Mouse (Mus musculus): Measurements from ENCODE around the gene Klhdc10.

Gene Klhdc10

GRCm38 (mm10) chr6:30403465-30403864 is 1.8 kb downstream of the Klhdc10 start:
- peak; percentile 67 for DNase-seq

GRCm38 (mm10) chr6:30404671-30405070 is 3.0 kb downstream of the Klhdc10 start:
- no peak for DNase-seq

- DNase-seq: no peak
Observed at GRCm38 (mm10) chr6:30408276-30408675, 6.6 kb downstream of the Klhdc10 start.

DNA sequence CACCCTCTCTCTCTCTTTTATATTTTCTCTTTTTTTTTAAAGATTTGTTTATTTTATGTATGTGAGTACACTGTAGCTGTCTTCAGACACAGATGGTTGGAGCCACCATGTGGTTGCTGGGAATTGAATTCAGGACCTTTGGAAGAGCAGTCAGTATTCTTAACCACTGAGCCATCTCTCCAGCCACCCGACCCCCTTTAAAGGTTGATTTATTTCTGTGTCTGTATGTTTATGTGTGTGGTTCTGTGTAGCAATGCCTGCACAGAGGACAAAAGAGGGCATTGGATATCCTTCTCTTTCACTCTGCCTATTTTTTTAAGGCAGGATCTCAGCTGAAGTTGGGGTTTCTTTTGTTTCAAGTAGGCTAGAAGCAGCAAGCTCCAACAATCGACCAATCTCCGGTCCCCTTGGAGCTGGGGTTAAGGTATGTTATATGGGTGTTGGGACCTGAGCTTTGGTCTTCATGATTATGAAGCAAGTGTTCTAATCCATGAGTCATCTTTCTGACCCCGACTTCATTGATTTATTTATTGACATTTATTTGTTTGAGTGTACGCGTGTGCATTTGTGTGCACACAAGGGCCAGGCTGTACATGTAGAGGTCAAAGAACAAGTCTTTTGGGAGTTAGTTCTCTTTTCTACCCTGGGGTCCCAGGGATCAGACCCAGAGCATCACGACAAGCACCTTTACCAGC is 7.9 kb downstream of the Klhdc10 start:
- DNase-seq: no peak

DNA sequence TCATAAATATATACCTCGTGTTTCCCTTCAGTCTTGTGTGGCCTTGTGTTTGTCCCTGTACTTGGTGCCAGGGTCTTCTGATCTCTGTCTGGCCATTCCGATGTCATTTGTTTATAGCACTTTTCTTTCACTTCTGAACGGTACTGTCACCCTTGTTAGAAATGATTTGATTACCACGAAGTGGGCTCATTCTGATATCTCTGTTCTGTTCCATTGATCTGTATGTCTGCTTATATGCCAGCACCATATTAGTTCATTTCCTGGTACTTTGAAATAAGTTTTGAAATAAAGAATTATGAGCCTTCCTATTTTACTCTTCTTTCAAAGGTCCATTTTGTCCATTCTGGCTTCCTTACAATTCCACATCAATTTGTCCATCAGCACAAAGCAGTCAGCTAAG is 9.6 kb downstream of the Klhdc10 start:
- DNase-seq: no peak

GRCm38 (mm10) chr6:30416126-30416525 is 14.5 kb downstream of the Klhdc10 start:
- DNase-seq: no peak

DNA sequence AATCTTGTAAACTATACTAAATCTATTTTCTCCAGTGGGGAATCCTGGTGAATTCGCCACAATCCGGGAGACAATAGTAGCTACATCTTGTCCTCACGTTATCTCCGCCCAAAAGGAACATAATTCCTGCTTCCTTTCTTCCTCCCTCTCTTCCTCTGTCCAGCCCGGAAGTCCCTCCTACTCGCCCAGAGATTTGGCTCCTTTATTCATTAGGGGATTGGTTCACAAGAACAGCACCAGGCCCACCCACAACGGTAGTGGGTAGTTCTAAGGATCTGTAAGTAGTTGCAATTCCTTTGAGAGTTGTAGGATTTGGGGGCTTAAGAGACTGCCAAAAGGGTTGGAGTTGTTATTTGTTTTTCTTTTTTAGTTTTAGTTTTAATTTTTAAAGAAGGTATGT is 15.1 kb downstream of the Klhdc10 start:
- DNase-seq: no peak

DNA sequence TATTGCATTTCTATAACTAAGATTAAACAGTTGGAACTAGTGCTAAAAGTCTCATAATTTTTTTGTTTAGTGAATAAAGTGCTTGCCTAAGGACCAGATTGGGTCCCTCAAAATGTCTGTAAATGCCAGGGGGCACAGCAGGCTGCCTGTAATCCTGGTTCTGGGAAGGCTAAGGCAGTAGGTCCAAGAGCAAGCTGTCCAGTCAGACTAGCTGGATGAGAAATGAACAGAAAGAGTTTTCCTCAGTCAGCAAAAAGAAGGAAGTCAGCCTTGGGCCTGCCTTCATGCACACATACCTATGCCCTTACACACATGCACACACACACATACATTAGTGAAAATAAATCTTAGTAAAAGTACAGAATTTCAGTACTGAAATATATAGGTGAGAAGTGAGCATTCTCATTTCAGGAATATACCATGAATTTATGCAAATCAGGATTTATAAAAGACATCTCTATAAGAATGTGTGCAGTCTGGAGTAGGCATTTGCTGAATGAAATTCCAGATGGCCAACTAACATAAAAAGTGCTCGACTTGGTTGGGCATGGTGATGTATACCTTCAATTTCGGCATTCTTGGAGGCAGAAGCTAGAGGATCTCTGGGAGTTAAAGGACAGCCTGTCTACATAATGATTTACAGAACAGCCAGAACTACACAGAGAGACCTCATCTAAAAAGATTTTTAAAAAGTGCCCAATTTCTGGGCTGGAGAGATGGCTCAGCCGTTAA is 31.0 kb downstream of the Klhdc10 start:
- DNase-seq: no peak

DNA sequence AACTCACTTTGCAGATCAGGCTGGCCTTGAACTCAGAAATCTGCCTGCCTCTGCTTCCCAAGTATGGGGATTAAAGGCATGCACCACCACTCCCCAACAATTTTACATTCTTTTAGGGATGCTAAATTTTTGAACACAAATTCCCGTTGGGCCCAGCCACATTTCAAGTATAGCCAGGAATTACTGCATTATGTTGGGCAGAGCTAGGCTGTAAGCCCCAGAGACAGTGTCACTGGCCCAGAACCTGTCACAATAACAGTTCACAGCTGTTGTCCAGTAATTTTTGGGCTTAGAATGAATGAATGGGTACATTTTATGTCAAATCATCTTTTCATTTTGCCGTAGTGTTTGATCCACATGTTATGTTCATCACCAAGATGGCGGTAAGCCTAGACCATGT is 34.8 kb downstream of the Klhdc10 start:
- DNase-seq: no peak

DNA sequence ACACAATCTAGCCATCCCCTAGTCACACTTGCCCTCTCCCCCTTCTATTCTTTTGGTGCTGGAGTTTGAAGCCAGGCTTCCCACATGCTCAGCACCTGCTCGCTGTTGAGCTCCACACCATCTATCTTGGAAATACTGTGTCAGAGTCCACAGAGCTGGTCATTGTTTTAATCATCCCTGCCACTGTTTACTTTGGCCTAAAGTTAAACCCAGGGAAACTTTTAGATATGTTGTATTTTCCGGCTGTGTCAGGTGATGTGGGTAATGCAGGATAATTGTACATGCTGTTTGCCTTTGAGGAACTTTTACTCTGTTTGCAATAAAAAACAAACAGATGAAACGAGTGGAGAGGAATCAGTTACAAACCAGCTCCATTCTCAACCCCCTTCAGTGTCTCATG is 35.4 kb downstream of the Klhdc10 start:
- DNase-seq: no peak

DNA sequence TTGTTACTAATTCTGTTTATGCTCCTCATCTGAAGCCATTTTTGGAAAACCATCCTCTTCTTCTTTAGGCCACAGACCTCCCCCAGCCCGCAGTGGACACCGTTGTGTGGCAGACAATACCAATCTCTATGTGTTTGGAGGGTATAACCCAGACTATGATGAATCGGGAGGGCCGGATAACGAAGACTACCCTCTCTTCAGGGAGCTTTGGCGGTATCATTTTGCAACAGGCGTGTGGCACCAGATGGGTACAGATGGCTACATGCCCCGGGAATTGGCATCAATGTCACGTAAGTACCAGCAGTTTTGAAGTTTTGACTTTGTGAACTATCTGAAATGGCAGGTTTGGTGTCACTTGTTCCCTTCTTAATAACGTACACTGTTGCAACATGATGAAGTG is 37.9 kb downstream of the Klhdc10 start:
- no peak for DNase-seq

DNA sequence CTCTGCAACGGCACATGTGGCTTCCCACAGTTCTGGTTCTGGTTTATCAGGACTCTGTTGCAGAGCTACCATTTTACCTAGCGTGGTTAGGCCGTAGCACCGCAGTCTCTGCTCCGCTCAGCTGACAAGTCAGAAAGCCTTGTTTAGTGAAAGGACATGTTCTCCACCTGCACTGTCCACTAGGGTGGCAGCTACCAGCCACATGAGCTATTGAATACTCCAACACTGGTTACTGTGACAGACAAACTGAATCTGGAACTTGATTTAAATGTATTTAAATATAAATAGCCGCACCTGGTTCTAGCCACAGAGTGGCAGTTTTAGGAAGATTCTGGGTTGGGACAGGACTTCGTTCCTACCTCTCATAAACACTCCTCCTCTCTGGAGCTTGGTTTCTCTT is 55.3 kb downstream of the Klhdc10 start:
- DNase-seq: no peak

DNA sequence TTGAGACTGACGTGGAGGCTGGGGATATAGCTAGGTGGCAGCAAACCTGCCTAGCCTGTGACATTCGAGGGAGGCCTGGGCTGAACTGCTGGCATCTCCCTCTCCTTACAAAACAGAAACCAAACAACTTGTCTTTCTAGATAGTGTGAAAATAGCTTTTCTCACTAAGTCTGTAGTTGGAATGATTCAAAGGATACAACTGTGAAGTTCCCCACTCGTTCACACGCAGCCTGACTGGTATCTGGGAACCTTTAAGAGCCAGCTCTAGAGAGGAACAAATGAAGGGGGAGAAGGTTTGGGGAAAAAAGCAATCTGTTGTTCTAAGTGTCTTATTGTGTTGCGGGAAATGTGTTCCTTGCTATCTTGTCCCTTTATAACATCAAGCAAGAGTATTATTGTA is 57.0 kb downstream of the Klhdc10 start:
- DNase-seq: no peak

DNA sequence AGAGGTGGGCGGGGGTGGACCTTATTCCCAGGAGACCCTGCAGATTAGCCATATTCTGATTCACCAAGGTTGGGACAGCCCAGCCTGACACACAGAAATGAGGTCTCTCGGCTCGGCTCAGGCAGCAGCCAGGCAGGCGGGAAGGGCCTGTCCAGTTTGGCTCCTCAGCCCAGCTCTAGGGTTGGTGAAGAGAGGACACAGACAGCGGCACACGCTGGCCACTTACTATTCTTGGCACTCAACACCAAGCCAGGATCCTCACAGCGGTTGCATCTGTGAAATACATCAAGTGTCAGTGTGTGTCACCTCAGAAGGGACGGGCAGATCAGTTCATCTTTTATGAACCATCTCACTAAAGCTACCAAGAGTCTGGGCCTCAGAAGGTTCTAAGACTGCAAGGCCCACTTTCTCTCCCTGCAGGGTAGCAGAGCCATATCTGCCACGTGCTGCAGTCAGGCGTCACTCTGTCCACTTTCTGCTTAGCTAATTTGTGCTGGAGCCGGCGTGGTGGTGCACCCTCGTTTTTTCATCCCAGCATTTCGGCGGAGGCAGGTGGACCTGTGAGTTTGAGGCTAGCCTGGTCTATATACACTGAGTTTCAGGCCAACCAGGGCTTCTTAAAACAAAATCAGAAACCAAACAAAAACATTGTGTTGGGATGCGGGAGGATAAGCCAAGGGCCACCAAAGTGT is 57.5 kb downstream of the Klhdc10 start:
- DNase-seq: no peak

DNA sequence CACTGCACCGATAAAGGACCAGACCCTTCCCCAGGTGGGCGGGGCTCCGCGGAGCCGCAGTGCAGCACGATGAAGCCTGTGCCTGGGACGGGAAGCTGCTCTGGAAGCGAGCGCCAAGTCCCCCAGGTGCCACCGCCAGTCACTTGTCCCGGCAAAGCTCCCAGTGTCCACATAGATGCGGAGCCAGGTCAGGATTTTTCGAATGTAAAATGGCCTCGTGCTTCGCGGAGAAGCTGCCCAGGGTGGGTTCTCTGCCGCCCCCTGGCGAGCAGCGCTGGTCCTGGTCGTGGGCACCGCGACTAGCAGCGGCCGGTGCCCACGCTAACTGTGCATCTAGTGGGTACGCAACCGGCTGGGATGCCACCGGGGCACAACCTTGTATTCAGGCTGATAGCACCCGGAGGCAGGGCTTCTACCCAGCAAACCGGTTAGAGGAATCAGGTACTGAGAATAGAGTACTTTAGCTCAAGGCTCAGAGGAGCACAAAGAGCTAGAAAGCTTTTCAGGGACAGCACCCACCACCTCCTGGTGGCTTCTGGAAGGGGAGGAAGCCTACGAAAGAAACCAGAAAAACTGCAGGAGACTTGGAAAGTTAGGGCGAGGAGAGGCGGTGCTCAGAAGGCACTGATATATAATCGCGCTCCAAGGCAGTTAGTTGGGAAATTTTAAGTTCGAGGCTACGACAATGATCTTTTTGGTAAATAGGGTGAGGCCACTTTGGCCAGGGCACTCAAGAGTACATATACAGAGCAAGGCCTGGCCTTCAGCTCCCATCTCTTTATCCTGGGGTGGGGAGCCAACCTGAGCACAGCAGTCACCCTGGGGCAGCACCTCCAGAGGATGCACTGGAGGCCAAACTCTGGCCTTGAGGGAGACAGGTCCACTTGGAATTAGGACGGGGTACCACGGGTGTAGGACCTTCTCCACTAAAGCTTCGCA is 58.4 kb downstream of the Klhdc10 start:
- DNase-seq: peak; percentile 71

DNA sequence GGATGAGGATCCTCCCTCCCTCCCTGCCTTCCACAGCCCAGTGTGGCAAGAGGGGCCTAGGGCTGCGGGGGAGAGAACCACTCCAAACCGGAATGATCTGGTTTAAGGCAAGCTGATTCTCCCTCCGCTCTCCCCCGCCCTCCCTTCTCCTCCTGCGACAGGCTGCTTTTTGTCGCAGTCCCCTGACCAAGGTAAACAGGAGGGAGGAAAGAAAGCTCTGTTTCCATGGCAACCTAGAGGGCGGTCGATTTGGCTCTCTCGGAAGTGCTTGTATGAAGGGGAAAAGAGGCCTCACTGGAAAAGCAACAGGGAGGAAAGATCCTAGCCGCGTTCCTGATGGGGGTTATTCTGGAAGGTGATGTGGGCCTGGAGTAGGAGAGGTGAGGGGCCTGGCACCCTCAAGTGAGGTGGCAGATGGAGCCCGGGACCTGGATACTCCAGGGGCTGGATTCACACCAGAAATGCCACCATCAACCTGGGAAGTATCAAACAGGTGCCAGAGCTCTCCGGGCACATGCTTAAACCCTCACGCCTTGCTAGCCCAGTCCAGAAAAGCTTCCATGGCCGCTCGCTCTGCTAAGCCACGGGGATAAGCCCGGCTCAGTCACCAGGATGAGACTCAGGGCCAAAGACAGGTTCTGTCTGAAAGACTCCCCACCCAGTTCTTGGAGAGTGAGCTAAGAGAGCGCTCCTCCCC is 59.2 kb downstream of the Klhdc10 start:
- peak; percentile 87 for DNase-seq

- DNase-seq: no peak
Observed at GRCm38 (mm10) chr6:30461755-30462344, 60.2 kb downstream of the Klhdc10 start.

DNA sequence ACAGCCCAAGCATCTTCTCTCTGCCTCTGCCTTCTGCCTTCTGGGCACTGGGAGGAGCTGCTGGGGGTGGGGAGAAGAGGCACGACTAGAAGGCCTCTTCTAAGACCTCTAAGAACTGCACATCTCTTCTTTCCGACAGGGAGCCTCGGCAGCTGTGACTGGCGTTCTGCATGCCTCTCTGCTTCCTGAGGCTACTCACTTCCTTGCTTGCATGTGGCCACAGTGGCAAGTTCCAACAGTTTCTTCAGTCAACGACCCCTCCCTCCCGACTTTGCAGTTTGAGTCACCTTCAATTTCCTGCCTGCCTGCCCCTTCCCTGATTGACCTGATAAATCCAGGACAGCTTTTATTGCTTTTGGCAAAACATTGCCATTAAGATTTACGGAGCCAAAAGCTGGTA is 61.2 kb downstream of the Klhdc10 start:
- DNase-seq: no peak

DNA sequence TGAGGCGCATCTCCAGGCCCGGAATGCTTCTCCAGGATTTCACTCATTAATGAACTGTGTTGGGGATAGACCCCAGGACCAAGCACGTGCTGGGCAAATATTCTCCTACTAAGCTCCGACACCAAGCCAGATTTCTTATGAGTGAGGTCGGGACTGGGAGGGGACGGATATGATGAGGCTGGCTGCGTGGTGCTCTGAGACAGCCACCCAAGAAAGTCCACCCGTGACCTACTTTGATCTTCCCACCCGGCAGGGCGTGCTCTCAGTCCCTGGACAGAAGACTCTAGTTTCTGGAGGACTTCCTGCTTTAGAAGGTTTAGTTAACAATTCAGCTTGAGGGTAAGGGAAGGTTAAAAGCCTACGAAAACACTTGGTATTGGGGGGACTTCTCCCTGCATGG is 63.9 kb downstream of the Klhdc10 start:
- DNase-seq: no peak

DNA sequence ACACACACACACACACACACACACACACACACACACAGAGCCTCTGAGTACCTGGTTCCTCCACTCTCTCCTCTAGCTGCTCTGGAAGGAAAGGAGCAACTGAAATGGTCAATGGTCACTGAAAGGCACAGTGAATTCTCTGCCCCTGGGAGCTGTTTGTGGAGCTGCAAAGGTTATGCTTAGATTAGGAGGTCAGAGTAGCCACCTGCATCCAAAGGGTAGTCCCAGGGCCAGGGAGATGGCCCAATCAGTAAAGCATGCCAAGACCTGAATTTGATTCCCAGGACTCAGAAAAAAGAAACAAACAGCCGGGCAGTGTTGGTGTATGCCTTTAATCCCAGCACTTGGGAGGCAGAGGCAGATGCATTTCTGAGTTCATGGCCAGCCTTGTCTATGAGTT is 66.4 kb downstream of the Klhdc10 start:
- no peak for DNase-seq

DNA sequence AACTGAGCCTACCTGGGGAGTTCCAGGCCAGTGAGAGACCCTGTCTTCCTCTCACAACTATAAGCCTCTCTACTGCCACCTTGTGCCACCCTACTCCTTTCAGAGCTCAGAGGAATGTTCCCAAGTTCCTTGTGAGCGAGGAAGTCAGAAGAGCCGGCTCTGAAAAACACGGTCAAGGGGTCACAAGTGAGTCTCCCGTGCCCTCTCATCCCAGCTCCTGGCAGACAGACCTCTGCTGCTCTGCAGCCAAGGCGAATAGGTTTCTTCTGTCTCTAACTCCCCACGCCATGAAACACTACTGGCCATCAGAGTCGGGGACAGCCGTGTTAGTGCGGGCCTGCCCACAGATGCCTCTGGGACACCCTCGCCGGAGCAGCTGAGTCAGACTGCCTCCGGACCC is 67.0 kb downstream of the Klhdc10 start:
- no peak for DNase-seq

DNA sequence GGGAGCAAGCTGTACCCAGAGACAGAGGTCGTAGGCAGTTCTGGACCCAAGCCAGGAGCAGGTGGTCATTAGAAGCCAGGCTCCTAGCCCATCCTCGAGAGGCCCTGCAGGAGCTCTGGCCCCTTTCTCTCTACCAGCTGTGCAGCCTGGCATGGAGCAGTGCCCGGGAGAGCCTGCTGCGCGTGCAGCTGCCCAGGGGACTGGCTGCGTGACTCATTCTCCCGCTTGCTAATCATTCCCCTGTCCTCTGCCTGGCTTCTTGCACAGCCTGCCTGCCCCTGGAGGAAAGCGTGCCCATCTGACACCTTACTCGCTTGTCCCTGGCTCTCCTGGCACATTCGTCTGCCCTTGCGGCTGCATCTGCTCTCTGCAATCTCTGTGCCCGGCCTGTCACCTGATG is 67.7 kb downstream of the Klhdc10 start:
- DNase-seq: no peak

Measured in right cerebral cortex, postnatal 25 days (tissue).